Mouse (Mus musculus): ENCODE results near the gene Wbp1l. TPM values are rescaled to one million over a fixed set of nuclear protein-coding genes. Genes with fewer than 3 reads are reported as not detected.

Gene Wbp1l
- total RNA-seq, 2 experiments from 2014 or later: 6.7 to 8.8 TPM

DNA sequence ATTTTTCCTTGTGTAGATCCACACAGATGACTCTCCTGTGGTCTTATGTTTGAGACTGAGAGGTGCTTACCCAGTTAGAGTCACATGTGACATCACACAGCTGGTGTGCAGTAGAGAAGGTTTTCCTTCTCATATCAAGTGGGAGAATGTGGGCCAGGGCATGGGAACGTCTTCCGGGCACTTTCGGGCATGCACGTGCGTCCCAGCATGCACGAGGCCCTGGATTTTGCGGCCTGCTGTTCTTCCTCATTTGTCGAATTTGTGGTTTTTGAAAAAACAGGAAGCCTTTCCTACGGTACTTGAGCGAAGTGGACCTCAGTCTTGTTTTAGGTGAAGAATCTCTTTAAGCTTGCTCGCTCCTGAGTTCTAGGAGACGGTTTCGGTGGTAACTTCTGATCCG lies 49.7 kb downstream of the Wbp1l start:
- no peak for ATAC-seq (replicated peaks; ENCODE audit: low FRiP score, poor library complexity, severe bottlenecking)

DNA sequence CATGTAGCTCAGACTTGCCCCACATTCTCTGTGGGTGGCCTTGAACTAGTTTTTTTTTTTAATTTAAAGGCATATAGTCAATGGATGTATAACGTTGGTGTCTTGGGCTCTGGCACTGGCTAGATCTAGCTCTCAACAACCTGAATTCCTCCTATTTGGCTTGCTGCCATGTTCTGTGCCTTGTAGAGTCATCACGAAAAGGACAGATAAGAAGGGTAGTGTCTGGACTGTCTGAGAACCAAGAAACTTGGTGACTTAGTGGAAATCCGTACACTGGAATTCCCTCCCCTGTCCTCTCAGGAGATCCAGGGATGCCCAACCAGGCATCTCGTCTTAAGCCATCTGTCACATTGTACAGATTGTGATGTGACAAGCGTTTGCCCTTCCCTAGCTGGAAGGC lies 54.3 kb downstream of the Wbp1l start:
- no peak for ATAC-seq (replicated peaks; ENCODE audit: low FRiP score, poor library complexity, severe bottlenecking)

DNA sequence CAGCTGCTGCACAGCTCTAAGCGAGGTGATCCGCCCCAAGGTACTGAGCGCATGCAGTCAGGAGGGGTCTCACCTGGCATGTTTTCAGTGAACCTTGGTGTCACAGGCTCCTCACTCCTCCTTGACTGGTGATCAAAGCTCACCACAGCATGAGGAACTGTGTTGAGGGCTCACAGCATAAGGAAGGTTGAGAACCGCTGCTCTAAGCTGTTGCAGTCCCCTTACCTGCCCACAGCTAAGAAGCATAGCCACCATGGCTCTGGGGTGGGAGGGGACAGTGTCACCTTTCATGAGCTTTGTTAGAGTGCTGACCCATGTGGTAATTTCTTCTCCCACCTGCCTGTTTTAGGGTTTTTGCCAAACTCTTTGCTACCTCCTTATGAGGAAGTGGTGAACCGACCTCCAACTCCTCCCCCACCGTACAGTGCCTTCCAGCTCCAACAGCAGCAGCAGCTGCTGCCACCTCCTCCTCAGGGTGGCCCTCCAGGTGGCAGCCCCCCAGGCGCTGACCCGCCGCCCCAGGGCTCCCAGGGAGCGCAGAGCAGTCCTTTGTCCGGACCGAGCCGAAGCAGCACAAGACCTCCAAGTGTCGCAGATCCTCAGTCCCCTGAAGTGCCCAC lies 54.8 kb downstream of the Wbp1l start:
- ATAC-seq (replicated peaks; ENCODE audit: low FRiP score, poor library complexity, severe bottlenecking): no peak

DNA sequence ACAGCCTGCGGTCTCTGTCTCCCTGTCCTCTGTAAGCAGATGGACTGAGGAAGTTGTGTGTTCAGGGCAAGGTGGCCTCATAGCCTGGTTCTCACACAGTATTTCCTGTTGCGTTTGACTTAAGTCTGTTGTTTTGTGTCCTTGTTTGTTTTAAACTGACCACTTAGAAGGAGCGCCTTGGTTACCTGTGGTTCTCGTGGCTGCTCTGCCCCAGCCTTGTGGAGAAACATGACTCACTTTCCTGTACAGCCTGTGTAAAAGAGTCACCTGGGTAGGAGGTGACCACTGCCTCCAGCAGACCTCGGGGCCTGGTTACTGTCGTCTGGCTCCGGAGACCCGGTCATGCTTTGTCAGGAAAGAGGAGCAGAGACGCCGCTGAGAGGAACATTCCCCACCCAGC lies 56.7 kb downstream of the Wbp1l start:
- ATAC-seq (replicated peaks; ENCODE audit: low FRiP score, poor library complexity, severe bottlenecking): no peak

DNA sequence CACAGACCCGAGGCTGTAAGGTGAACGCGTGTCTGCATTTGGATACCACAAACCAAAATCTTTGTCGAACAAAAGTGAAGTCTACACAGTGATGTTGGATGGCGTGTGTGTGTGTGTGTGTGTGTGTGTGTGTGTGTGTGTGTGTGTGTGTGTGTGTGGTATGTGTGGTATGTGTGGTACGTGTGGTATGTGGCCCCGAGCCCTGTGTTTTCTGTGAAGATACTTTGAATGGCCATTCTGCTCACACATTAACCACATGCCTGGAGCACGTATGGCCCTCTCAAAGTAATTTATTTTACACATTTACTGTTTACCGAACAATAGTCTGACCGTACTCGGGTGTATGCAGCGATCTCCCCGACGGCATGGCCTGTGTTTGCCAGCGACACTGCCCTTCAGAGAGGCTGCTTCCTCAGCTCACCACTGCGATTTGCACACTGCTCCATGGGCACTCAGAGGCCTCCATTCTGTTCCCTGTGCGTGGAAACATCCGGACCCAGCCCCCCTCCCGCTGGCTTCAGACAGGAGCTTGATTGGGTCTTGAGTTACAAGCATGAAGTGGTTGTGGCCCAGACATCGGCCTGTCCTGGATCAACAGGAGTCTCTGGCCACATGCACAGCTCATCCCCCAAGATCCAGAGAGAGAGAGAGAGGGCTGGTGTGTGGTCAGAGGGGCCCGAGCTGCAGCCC lies 57.4 kb downstream of the Wbp1l start:
- no peak for ATAC-seq (replicated peaks; ENCODE audit: low FRiP score, poor library complexity, severe bottlenecking)

DNA sequence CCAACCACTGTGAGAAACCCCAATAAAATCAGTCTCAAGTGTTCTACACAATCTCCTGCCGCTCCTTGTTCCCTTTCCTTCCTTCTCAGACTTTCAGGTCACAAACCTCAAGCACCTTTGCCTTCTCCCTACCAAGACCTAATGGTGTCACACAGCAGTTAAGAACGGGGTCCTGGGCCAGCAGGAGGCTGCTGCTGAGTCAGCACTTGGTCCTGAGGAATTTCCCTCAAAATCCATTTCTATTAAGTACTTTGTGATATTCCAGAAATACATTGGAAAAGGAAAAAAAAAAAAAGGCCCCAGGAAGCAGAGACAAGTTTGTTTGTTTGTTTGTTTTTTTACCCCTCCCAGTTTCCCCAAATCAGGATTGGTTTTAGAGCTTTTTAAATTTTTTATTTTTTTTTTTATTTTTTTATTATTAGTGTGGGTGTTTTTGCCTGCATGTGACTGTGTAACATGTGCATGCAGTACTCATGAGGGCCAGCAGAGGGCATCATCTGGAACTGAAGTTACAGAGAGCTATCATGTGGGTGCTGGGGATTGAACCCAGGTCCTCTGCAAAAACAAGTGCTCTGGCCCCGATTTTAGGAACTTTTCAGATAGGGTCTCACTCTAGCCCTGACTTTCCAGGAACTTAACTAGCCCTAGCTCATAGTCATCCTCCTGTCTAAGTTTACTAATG lies 58.6 kb downstream of the Wbp1l start:
- ATAC-seq (replicated peaks; ENCODE audit: low FRiP score, poor library complexity, severe bottlenecking): no peak

DNA sequence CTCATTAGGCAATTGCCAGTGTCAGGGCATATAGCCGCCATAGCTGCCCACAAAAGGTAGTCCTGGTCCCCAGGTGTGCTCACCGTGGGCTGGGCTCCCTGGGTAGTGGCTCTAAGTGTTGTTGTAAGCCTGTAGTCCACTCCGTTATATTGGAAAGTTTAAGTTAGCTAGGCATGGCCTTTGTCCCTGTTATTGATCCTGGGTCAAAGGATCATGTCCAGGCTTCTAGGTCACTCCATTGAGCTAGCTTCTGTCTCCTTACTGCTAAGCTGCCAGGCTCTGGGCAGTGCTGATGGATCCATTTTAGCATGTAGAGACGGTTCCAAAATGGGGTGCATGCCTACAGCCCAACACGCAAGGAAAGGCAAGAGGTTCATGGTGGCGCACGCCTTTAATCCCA lies 59.5 kb downstream of the Wbp1l start:
- ATAC-seq (replicated peaks; ENCODE audit: low FRiP score, poor library complexity, severe bottlenecking): no peak

DNA sequence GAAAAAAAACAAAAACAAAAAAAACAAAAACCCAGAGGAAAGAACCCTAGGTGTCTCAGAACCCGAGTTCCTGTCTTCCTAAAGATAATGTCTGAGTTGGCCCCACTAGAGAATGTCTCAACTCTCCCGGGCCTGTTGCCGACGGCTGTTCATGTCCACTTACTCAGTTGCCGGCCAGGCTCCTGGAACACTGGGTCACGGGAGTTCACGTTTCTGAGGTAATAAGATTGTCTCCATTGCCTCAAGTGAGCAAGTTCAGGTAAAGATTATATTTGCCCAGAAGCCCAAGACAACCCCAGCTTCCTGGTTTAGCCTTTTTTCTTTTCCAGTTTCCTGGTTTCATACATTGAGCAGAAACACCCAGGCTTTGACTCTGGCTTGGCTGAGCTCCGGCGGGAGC lies 60.0 kb downstream of the Wbp1l start:
- no peak for ATAC-seq (replicated peaks; ENCODE audit: low FRiP score, poor library complexity, severe bottlenecking)

DNA sequence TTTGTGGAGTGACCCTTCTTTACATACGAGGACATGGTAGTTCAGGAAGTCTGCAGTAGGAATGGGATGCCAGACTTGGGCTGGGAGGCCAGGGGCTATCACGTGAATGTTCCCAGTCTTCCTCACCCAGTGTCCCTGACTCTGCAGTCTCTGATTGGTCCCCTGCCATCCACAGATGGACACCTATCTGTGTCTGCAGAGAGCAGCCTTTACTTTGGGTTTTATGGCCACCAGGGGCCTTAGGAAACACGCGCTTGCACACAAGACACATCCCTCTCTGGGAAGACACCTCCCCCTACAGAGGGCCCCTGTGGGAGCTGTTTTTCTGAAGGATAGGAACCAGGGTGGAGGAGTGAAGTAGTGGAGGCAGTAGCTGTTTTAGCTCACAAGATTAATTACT lies 62.6 kb downstream of the Wbp1l start:
- ATAC-seq (replicated peaks; ENCODE audit: low FRiP score, poor library complexity, severe bottlenecking): no peak

DNA sequence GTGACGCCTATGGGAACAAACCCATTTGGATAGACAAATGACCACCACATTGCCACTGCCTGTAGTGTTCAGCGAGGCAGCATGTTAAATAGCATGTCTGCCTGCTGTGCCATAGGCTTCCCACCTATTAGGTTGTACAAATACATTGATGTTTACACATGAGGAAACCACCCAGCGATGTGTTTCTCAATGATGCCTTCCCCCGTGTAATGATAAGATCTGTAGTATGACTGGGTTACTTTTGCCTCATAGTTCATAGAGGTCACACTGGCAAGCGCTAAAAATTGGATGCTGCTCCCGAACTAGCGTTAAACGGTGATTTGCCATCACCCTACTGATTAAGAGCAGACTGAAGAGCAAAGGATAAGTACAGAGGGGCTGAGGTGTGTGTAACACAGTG lies 63.3 kb downstream of the Wbp1l start:
- no peak for ATAC-seq (replicated peaks; ENCODE audit: low FRiP score, poor library complexity, severe bottlenecking)

DNA sequence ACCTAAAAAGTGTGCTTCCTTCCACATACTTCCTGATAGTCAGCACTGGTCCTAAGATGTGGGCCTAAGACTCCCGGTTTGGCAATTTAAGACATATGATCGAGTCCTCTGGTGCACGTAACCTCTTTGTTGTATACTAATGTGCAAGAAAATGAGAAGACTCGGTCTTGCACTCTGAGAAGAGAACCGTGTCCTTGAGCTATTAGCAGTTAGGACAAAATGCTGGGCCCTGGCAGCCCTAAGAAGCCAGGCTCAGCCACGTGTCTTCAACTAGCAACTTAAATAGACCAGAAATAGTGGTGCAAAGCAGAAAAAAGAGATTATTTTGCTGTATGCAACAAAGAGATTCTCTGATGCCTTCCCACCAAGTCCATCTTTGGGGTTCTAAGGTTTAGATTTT lies 63.9 kb downstream of the Wbp1l start:
- no peak for ATAC-seq (replicated peaks; ENCODE audit: low FRiP score, poor library complexity, severe bottlenecking)

DNA sequence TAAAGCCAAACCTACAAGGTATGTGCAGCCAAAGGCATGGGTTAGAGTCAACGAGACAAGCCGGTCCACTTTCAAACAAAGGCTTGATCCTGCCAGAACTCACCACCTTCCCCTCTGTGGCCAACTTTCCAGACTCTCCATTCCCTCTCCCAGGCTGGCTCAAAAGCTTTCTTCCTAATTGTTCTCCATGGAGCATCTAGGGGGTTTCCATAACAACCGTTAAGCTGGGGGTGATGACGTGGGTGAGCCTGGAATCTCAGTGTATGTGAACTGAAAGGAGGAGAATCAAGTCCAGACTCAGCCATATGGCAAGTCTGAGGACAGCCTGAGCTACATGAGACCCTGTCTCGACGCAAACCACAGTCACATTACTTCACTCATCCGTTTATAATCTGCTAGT lies 66.6 kb downstream of the Wbp1l start:
- no peak for ATAC-seq (replicated peaks; ENCODE audit: low FRiP score, poor library complexity, severe bottlenecking)

DNA sequence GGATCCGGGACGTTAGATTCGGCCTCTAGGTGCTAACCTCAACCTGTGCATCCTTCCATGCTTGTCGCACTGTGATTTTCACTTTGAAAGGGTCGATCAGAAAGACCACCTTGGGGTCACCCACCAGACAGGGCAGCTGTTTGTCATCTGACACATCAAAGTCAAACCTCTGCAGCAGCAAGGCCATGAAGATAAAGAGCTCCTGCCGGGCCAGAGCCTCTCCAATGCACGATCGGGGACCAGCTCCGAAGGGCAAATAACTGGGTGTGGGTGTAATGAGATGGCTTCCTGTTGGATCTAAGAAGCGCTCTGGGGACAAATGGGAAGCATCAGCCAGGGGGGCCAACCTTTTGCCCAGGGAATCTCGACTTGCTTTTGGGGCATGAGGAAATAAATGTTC lies 68.4 kb downstream of the Wbp1l start:
- ATAC-seq (replicated peaks; ENCODE audit: low FRiP score, poor library complexity, severe bottlenecking): no peak

DNA sequence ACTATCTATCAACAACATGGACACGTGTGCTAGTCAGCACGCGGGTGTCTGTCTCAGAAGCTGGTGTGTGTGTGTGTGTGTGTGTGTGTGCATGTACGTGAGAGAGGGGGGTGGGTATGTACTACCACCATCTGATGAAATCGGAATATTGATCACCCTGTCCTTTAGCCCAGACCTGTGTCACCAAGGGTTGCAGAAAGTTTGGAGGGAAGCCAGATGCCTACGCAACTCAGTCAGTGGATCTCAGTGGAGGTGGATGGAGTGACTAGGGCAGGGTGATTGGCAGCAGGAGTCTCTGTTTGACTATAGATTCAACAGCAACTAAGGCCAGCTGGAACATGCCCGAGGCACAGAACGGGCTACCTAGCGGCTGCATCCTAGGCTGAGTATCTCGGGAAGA lies 69.4 kb downstream of the Wbp1l start:
- ATAC-seq (replicated peaks; ENCODE audit: low FRiP score, poor library complexity, severe bottlenecking): no peak

DNA sequence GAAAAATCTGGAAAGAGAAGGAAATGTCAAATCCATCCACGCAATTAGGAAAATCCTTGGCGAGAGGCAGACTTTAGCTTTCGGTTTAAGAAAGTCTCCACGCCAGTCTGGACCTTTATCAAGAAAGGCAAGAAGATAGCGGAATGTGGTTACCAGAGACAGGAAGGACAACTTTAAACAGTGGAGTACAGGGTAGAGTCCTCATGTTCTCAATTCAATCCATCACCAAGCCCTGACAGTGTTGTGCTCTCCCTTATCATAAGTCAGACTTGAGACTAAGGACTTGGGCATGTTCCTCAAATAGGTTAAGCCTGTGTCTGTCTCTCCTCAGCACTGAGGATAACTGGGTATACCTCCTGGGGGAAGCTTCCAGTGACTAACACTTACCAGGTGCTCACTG lies 70.9 kb downstream of the Wbp1l start:
- no peak for ATAC-seq (replicated peaks; ENCODE audit: low FRiP score, poor library complexity, severe bottlenecking)

DNA sequence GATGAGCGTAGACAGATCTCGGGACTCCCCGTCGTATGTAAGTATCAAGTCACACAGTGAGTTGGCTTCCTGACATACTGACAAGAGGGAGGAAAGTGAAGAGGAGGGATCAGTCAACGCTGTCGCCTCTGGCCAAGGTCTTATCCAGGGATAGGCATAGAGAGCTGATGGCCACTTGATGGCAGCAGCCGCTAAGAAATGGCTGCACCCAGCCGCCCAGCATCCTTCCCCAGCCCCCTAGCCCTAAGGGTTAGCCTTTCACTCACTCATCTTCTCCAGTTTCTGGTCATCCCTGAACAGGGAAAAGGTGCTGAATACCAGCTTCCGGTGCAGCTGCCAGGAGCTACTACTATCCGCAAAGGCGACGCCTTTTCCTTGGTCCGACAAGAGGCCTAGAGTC lies 71.8 kb downstream of the Wbp1l start:
- ATAC-seq (replicated peaks; ENCODE audit: low FRiP score, poor library complexity, severe bottlenecking): no peak

DNA sequence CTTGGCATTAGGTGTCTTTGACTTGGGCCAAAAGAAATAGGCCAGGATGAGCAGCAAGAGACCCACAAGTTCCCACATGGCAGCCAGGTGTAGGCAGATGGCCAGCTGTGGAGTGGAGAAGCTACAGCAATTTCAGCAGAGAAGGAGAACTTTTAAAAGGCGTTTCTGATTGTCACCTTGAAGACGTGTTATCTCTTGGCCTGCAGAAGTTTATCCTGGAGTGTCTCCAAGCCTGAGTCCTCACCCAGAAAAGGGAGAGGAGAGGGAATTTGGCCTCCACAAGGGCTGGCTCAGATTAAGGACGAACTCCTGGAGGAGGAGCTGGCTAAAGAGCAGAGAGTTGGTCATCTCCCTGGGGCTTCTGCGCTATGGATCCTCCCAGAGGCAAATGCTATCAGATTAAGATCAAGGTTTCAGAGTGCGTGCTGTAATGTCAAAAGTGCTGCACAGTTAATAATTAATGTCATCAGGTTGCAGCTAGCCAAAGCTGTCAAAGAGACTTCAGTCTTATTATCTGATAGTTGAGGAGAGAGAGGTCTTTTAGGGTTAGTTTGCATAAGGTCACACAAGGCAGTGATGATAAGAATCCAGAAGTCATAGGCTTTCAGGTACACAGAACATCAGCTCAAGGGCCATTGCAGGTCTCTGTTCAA lies 74.0 kb downstream of the Wbp1l start, which contains the start of gene Cyp17a1:
TSS of gene Cyp17a1 (minus strand) at position 407 of the 653 bp plus-strand sequence.
- peak; percentile 44; the same call in 1 of the 2 replicates for ATAC-seq (replicated peaks; ENCODE audit: low FRiP score, poor library complexity, severe bottlenecking)

DNA sequence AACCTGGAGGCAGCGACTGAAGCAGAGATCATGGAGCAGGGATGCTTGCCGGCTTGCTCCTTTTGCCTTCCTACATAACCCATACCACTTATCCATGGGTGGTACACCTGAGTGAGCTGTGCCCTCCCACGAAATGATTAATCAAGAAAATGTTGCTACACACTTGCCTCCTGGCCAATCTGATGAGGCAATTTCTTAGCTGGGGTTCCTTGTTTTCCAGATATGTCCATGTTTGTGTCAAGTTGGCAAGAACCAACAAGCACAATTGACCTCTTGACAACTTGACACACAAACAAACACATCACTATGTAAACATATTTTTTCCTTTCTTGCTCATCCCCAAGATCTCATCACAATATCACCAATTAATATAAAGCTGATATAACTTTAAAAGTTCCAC lies 76.8 kb downstream of the Wbp1l start:
- ATAC-seq (replicated peaks; ENCODE audit: low FRiP score, poor library complexity, severe bottlenecking): no peak

DNA sequence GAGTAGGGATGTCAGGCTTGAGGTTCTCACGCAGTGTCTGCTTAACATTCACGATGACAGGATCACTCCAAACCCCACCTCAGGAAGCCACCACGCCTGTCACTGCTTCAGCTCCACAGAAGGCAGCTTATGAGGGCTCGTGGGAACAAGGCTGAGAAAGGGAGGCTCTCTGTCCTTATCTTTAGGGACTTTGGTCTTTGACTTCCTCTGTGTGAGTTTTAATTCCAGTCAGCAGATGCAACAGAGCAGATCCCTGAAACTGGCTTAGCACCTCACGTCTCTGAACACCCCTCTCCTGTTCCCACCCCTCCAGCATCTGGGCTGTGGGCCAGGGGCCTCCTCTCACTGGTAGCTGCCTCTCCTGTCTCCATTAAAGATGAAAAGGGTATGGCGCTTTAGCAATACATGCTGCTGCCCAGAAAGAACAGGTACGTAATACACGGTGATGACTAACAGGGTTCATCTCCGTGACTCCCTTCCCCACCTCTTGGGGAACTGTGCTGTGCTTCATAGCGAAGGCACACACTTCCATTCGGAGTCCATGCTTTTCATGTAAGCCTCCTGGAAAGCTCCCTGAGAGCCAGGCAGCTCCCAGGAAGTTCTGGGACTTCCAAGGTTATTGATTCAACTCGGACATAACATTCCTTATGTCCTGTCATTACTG lies 81.0 kb downstream of the Wbp1l start:
- no peak for ATAC-seq (replicated peaks; ENCODE audit: low FRiP score, poor library complexity, severe bottlenecking)
